Mouse (Mus musculus) CH12.LX (cell line): ENCODE data around the gene Pdxdc1.

ENCODE experiments used
- CTCF ChIP-seq, 2 experiments: IDR thresholded peaks in 1 of 2; conservative IDR thresholded peaks in 1 of 2; 2 replicates each; pipeline ENCODE4 v1.5.1; 2011 to 2012; ENCODE audit warnings: low read depth in 2 of 2, low read length in 2 of 2, improper control_type of control experiment in 1 of 2, inconsistent platforms in 1 of 2, mild to moderate bottlenecking in 1 of 2, moderate library complexity in 1 of 2
- MXI1 ChIP-seq: IDR thresholded peaks from 2 replicates; pipeline ENCODE4 v1.6.1; 2011; ENCODE audit warnings: mild to moderate bottlenecking, low read depth, low read length, improper control_type of control experiment
- POLR2AphosphoS2 ChIP-seq: IDR thresholded peaks from 2 replicates; pipeline ENCODE4 v1.6.1; 2011; ENCODE audit warnings: low read depth, low read length, improper control_type of control experiment

GRCm38 (mm10) chr16:13820771-13821170 lies 82.2 kb downstream of the Pdxdc1 start:
- TF ChIP-seq POLR2AphosphoS2 = no peak
- peak in 1 of 2 experiments; percentile 41; a peak in 2 of 4 replicates for TF ChIP-seq CTCF (conservative IDR thresholded peaks at IDR 0.05 in 1 of 2, IDR thresholded peaks at IDR 0.05 in 1 of 2; ENCODE audit: low read depth in 2 of 2, low read length in 2 of 2)
- no peak for TF ChIP-seq MXI1
